Mouse (Mus musculus): ENCODE data around the gene Coq2.

The Coq2 gene

DNA sequence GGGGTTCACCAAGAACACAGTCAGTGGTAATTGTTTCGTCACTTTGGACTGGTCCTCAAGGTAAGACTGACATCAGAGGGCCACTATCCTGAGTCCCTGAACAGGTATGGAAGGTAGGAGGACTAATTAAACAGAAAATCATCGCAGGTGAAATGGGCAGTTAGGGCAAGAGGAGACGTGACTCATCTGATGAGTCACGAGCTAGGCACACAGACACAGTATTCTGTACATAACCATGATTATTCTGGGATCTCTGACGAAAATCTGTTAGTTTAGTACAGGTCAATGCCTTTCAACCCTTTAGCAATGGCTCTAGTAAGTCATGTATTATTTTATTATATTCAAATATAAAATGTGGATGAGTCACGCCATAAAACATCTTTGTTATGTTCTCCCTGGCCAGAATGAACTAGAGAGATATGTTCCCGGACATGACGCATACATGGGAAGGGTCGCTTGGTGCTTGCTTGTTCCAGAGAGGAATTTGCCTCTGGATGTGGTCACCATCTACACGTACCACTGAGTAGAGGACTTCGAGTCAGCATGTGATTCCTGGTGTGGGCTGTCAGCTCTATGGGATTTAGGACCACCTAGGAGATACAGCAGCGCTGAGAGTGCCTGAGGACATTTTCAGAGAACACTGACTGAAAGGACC lies 52.3 kb downstream of the Coq2 start:
- in situ Hi-C loops (cut with MboI; ENCODE audit: low sequenced_read_pairs): no loop called here

DNA sequence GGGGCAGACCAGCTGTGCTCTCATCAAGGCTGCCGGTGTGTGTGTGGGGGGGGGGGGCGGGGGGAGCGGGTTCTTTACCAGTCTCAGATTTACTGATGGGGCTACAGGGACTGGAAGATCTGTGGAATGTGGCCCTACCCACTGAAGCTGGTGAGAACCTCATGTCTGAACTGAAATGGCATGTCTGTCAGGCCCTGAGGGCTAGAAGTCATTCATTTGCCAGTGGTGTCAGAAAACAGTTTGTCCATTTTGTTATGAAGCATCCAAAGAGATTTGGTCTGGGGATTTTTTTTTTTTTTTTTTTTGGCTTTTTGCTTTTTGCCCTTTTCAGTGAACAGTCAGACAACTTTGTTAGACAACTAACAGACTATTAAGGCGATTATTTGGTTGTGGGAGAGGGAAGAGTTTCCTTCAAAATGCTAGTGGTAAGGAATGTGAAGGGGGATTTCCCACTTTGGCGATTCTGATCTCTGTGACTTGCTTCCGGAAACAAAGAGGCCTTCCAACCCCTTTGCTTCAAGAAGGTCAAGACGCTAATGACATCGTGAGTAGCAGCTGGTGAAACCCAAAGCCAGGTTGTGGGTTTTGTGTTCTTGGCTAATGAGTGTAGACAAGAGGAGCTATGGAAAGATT lies 52.9 kb downstream of the Coq2 start:
- in situ Hi-C loops (cut with MboI; ENCODE audit: low sequenced_read_pairs): no loop called here

DNA sequence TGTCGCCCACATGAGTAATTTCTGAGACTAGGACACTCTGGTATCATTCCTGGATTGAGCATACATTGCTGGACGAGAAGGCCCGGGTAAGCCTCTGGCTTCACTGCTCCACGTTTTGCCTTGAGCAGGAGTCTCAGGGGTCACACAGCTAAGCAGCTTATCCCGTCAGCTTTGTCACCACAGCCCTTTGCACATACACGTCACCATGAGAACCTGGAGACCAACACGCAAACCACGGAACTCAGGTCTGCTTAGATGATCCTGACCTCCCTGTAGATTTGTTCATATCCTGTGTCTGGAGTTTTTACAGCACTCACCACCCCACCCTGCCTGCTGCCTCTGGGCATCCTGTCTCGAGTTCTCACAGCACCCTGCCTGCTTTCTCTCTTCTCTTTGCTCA lies 54.0 kb downstream of the Coq2 start:
- in situ Hi-C loops (cut with MboI; ENCODE audit: low sequenced_read_pairs): no loop called here

DNA sequence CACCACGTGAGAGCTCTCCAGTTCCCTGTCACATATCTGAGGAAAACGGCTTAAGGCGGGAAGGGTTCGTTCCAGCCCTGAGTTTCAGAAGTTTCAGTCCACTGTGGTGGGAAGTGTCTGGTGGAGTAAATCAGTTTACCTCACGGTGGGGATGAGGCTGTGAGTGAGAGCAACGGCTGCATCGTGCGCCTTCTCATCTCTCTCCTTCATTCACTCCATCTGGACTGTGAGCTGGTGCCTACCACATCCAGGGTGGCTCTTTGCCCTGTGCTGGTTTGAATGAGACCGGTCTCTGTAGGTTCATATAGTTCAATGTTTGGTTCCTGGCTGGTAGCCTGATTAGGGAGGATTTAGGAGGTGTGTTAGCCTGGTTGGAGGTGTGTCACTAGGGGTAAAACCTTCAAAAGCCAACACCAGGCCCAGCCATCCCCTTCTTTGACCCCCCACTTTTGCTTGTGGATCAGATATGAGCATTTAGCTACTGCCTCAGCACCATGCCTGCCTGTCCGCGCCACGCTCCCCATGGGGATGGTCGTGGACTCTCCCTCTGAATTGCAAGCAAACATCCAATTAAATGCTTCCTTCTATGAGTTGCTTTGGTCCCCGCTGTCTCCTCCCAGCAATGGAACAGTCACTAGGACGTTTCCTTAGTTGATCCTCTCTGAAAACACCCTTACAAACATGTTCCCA lies 55.2 kb downstream of the Coq2 start:
- in situ Hi-C loops (cut with MboI; ENCODE audit: low sequenced_read_pairs): no loop called here

DNA sequence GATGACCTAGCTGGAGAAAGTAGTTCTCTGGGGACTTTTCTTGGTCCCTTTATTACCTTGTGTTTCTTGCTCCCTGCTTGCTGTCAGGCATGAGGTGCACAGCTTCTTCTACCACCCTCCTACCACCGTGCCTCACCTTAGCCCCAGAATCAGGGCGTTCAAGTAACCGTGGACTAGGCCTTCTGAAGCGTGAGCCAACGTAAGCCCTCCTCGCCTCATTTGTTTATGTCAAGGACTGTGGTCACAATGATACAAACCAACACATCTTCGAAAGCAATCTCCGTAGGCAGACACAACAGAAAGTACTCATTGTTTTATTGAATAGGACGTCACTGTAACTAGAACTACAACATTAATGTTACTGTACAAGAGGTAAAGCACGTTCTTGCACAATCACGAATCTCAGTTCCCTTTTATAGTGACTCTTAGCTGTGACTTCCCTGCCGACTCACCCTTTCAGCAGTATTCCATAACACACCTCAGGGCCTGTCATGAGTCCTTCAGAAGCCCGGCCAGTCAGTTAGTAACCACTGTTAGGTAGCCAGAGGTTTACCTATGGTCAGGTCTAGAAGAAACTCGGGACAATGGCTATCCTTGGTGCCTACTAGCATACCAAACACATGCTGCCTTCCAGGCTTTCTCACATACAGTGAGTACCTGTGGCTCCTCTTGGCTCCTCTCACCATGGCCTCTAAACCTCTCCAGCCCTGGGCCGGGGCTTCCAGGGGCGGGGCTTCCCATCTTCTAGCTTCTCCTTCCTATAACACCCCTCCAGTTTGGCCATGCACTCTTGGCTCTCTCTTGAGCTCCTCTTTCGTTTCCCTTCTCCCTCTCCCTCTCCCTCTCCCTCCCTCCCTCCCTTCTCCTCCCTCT lies 60.8 kb downstream of the Coq2 start:
- in situ Hi-C loops (cut with MboI; ENCODE audit: low sequenced_read_pairs): no loop called here

DNA sequence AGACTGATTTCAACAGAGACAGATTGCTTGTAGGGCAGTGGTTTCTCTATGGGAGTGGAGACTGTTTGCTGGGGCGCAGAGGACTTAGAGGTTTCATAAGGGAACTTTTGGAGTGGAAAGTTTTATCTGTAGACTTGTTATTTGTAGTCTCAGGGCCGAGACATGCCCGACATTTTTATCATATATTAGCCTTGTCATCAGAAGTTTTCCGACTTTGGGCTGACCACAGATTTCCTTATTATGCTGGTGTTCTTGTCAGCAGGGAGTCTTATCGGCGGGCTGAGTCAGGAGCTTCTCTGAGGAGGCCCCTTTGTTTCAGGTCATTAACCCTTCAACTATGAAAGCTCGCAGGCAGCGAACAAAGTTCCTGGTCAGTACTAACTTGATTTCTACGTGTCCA lies 67.1 kb downstream of the Coq2 start:
- in situ Hi-C loops (cut with MboI; ENCODE audit: low sequenced_read_pairs): no loop called here

DNA sequence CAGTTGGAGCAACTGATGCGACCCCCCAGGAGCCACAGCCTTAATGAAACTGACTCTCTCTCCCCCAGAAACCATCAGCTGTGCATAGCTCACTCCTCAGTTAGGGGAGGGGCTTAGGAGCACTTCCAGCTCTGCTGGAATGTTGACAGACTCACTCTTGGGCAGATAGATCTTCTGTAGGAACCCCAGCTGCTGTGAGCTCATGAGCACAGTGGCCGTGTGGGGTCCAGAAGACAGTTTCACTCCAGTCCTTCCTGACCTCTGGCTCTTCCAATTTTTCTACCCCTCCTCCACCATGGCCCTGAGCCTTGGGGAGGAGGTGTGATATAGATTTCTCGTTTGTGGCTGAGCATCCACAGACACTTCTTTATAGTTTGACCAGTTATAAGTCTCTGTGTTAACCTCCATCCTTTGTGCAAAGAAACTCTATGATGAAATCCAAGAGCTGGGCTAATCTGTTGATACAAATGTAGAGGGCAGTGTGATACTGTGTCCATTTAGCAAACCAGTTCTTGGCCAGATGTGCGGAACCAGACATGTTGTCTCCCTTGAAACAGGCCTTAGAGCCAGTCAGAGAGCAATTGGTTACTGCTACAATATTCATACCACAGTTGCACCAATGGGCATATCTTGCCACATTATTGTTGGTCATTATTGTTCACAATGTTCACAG lies 67.7 kb downstream of the Coq2 start:
- in situ Hi-C loops (cut with MboI; ENCODE audit: low sequenced_read_pairs): no loop called here

DNA sequence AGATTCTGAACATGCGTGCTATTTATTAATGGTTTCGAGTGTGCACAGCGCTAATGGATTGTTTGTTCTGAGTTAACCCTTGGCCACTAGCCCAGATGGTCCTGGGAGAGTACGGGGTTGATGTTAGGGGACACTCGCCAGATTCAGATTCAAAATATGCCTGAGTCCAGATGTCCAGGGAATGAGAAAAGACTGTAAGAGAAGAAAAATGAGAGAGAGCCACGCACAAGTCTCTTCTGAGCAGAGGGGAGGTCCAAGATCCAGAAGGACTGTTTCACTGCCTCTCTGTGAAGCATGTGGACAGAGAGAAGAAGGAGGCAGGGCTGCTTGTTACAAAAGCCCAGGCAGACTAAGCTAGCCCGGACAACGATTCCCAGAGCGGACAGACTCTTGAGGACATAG lies 69.1 kb downstream of the Coq2 start:
- in situ Hi-C loops (cut with MboI; ENCODE audit: low sequenced_read_pairs): no loop called here
